Mouse (Mus musculus): ENCODE results near the gene Pdgfc.

GRCm38 (mm10) chr3:81123461-81123860, 87.2 kb downstream of the Pdgfc start:
- no peak for TF ChIP-seq CTCF (IDR thresholded peaks at IDR 0.05)
- no peak for TF ChIP-seq EP300 (IDR thresholded peaks at IDR 0.05)

All from lung, postnatal 0 days (tissue).